Mouse (Mus musculus) cerebellum, adult 2 months (tissue): ENCODE data around the gene Lrp3.
"Not testable (repeated sequence)": the region's sequence is repeated elsewhere in the genome, so short reads cannot be mapped to it uniquely, and the experiment has no call there.

Experiments used
- CTCF ChIP-seq: fragments of 200-500 bp; IDR thresholded peaks from 2 replicates; pipeline ENCODE4 v1.5.1; 2011; ENCODE audit warnings: low read depth, mild to moderate bottlenecking, control low read depth, low read length, moderate library complexity, borderline replicate concordance; ENCODE audit not compliant: insufficient read depth
- POLR2A ChIP-seq: fragments of 200-500 bp; IDR thresholded peaks from 2 replicates; pipeline ENCODE4 v1.6.1; 2011; ENCODE audit warnings: low read length, control low read depth, borderline replicate concordance; ENCODE audit not compliant: insufficient read depth

DNA sequence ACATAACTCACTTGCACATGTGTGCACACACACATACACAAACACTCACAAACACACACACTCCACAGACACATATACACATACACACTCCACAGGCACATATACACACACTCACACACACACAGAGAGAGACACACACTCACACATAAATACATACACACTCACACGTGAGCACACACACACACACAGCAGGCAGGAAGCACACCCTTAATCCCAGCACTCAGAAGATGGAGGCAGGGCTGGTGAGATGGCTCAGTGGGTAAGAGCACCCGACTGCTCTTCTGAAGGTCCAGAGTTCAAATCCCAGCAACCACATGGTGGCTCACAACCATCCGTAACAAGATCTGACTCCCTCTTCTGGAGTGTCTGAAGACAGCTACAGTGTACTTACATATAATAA is 22.6 kb upstream of the Lrp3 start:
- not testable (repeated sequence) for TF ChIP-seq CTCF, POLR2A
